22 mouse cellular contexts compared by ENCODE assay signal in the genomic region with DNA sequence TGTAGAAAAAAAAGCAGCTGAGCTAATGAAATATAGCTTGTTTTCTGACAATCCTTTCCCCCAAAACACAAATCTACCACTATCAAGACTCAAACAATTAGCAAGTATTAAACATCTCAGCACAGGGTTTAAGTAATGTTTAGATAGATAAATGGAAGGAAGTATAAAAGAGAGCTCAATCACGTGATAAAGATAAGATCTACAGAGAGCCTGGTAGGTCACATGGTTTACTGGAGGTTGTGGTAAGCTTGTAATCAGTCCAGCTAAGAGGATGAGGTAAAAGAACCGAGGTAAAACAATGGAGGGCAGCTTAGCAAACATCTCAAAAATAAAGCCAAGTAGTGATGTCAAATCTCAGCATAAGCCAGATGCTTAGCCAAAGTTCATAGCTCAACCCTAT. TPM values are rescaled to one million over a fixed set of nuclear protein-coding genes. Genes with fewer than 3 reads are reported as not detected.
DNase-seq lines count a peak whose midpoint lies in the region; ATAC-seq and TF ChIP-seq lines count a peak whose summit lies in the region.
"Had no signal": no experiment of that assay in that cellular context is flagged by ENCODE, and none has a peak within 500 bp of the region (broad histone marks: within the 10 kb centered on the region; RNA-seq: fewer than 3 reads in every experiment).

No protein-coding gene starts in this region.

- DNase-seq in heart, postnatal 4 days, result no peak
- no peak for DNase-seq in kidney, adult 2 months
- DNase-seq in kidney, postnatal 36 days, result no peak
- DNase-seq in lung, postnatal 0 days (ENCODE audit: low spot score), result no peak
- no peak for DNase-seq in lung, postnatal 36 days
- DNase-seq in retina, postnatal 1 day, result peak; percentile 21
- no peak for DNase-seq in urinary bladder, adult 18-20 months (ENCODE audit: low spot score in 2 of 2)
- DNase-seq: adrenal gland, postnatal 10 days; B cell, adult 2 months; cerebellum, adult 2 months; cerebellum, postnatal 25 days; liver had no signal

- H3K9me3 ChIP-seq in heart, embryonic 12.5 days (replicated peaks), result no peaks in the 10 kb centered on the region
- no peaks in the 10 kb centered on the region for H3K9me3 ChIP-seq in lung, postnatal 0 days (ENCODE audit: low read length)
- H3K9me3 ChIP-seq: embryonic facial prominence, embryonic 12.5 days; liver, embryonic 15.5 days; midbrain, embryonic 15.5 days; neural tube, embryonic 13.5 days had no signal

- no peak for TF ChIP-seq POLR2A in kidney, adult 2 months (IDR thresholded peaks at IDR 0.05; ENCODE audit: low read depth, low read length)

- H3K4me2 ChIP-seq in heart, embryonic 12.5 days, result no peak overlapping the region
- H3K4me2 ChIP-seq in lung, postnatal 0 days (replicated peaks; ENCODE audit: low read depth, low read length), result no peak overlapping the region
- H3K4me2 ChIP-seq: embryonic facial prominence, embryonic 12.5 days; liver, embryonic 15.5 days; midbrain, embryonic 15.5 days; neural tube, embryonic 13.5 days had no signal

- ATAC-seq in heart, embryonic 12.5 days (ENCODE audit: insufficient number of reproducible peaks, low FRiP score), result no peak
- ATAC-seq in lung, postnatal 0 days, result peak; percentile 21; the same call in 1 of the 2 replicates
- ATAC-seq: activated CD4-positive, CD25-positive, alpha-beta regulatory T cell, adult 4 months; hindbrain, postnatal 0 days; intestine, embryonic 16.5 days; midbrain, embryonic 15.5 days had no signal

- no peaks in the 10 kb centered on the region for H3K27me3 ChIP-seq in heart, embryonic 12.5 days (replicated peaks)
- H3K27me3 ChIP-seq in kidney, adult 2 months (replicated peaks; ENCODE audit: control insufficient read depth, insufficient read depth, low read length), result no peaks in the 10 kb centered on the region
- H3K27me3 ChIP-seq in lung, postnatal 0 days (replicated peaks; ENCODE audit: insufficient read depth, low read length), result no peaks in the 10 kb centered on the region
- H3K27me3 ChIP-seq: embryonic facial prominence, embryonic 12.5 days; liver, embryonic 15.5 days; midbrain, embryonic 15.5 days; neural tube, embryonic 13.5 days had no signal

- WGBS in heart, embryonic 12.5 days, result 24% methylated on average over 2 of the region's 2 CpGs
- WGBS in kidney, adult 2 months, result 46% methylated on average over 2 of the region's 2 CpGs
- WGBS in lung, postnatal 0 days, result 13% methylated on average over 2 of the region's 2 CpGs

- peaks cover 23% of the 10 kb centered on the region for H3K4me1 ChIP-seq in heart, embryonic 12.5 days (replicated peaks)
- H3K4me1 ChIP-seq in kidney, adult 2 months (ENCODE audit: control insufficient read depth, insufficient read depth, low read length), result peaks cover 12% of the 10 kb centered on the region; the same call in 1 of the 2 replicates
- H3K4me1 ChIP-seq in lung, postnatal 0 days (ENCODE audit: insufficient read depth, low read depth, low read length), result peaks cover 26% of the 10 kb centered on the region
- H3K4me1 ChIP-seq: liver, embryonic 15.5 days; midbrain, embryonic 15.5 days had no signal

- no peak overlapping the region for H3K4me3 ChIP-seq in heart, embryonic 12.5 days
- no peak overlapping the region for H3K4me3 ChIP-seq in kidney, adult 2 months (ENCODE audit: insufficient read depth, low read depth, low read length)
- no peak overlapping the region for H3K4me3 ChIP-seq in lung, postnatal 0 days (ENCODE audit: low read depth, low read length)
- H3K4me3 ChIP-seq: embryonic facial prominence, embryonic 12.5 days; left cerebral cortex, adult 2 months; liver, embryonic 15.5 days; midbrain, embryonic 15.5 days; neural tube, embryonic 13.5 days had no signal

- TF ChIP-seq CTCF in kidney, adult 2 months (conservative IDR thresholded peaks at IDR 0.05; ENCODE audit: insufficient read depth, insufficient read length, low read depth, low read length), result no peak
- no peak for TF ChIP-seq CTCF in lung, postnatal 0 days (IDR thresholded peaks at IDR 0.05)

- no peaks in the 10 kb centered on the region for H3K36me3 ChIP-seq in heart, embryonic 12.5 days
- no peaks in the 10 kb centered on the region for H3K36me3 ChIP-seq in kidney, adult 2 months (ENCODE audit: control insufficient read depth, insufficient read depth, low read length)
- H3K36me3 ChIP-seq in lung, postnatal 0 days (ENCODE audit: insufficient read depth, low read length), result no peaks in the 10 kb centered on the region
- H3K36me3 ChIP-seq: embryonic facial prominence, embryonic 12.5 days; liver, embryonic 15.5 days; midbrain, embryonic 15.5 days; neural tube, embryonic 13.5 days had no signal

- H3K27ac ChIP-seq in heart, embryonic 12.5 days (ENCODE audit: poor library complexity, severe bottlenecking), result peak overlapping the region; percentile 39; the same call in 1 of the 2 replicates
- peak overlapping the region; percentile 31; the same call in 1 of the 2 replicates for H3K27ac ChIP-seq in kidney, adult 2 months (ENCODE audit: insufficient read depth, low read depth, low read length)
- H3K27ac ChIP-seq in lung, postnatal 0 days (ENCODE audit: low read length), result peak overlapping the region; percentile 43
- H3K27ac ChIP-seq: embryonic facial prominence, embryonic 12.5 days; hindbrain, postnatal 0 days; left cerebral cortex, adult 2 months; liver, embryonic 15.5 days; macrophage; midbrain, embryonic 15.5 days; neural tube, embryonic 13.5 days had no signal

- TF ChIP-seq EP300 in lung, postnatal 0 days (IDR thresholded peaks at IDR 0.05), result no peak

- H3K9ac ChIP-seq in heart, embryonic 12.5 days, result no peak overlapping the region
- no peak overlapping the region for H3K9ac ChIP-seq in lung, postnatal 0 days (replicated peaks; ENCODE audit: low read depth)
- H3K9ac ChIP-seq: embryonic facial prominence, embryonic 12.5 days; liver, embryonic 15.5 days; midbrain, embryonic 15.5 days; neural tube, embryonic 13.5 days had no signal

RNA-seq across cellular contexts. Expression of a gene that starts 35.2 kb away (rescaled TPM):
- 15.3 and 17.6 TPM in 2 replicates for polyA plus RNA-seq in heart, embryonic 12.5 days (2016; fragmentation: Nextera tagmentation; extraction: Ambion mirVana)
- 10 to 100 TPM; 78.5 to 83.2 TPM for total RNA-seq in heart, postnatal 4 days (2021)
- 29.6 and 31.2 TPM in 2 replicates for polyA plus RNA-seq in kidney, adult 2 months (2012; rRNA removed)
- 53.6 and 56.0 TPM in 2 replicates for polyA plus RNA-seq in lung, postnatal 0 days (2015; fragmentation: Nextera tagmentation; extraction: Ambion mirVana)
- polyA plus RNA-seq: macrophage had no signal
